Mouse (Mus musculus): ENCODE data around the gene Faf2. TPM values are rescaled to one million over a fixed set of nuclear protein-coding genes. Genes with fewer than 3 reads are reported as not detected.

The Faf2 gene
- polyA plus RNA-seq, 1 experiment from 2014 or later: 67.4 TPM

DNA sequence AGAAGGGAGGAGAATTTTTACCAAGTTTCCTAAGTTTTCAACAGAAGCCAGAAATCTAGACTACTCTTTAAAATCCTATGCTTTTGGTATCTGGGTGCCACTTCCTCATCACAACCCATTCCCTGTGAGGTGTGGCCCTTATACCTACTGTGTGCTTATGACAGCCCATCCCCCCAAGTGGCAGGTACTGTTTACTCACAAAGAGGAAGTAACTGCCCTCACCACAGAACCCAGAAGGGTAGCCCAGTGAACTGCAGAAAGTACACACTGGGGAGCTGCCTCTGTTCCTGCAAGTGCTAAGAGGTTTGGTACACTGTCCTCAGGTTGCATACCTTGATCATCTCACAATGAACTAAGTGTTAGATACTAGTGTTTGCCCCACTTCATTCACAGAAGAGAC is 70.2 kb downstream of the Faf2 start:
- H3K27ac ChIP-seq (ENCODE audit: low read length): peak overlapping the region; percentile 93; the same call in 1 of the 2 replicates
- ATAC-seq (ENCODE audit: insufficient read depth, low FRiP score): no peak
- peak overlapping the region; percentile 98 for H3K4me2 ChIP-seq (ENCODE audit: low read depth, low read length)
- peak overlapping the region; percentile 99 for H3K4me3 ChIP-seq (replicated peaks; ENCODE audit: low read length)
- H3K36me3 ChIP-seq (ENCODE audit: control insufficient read depth, insufficient read depth, low read length): no peaks in the 10 kb centered on the region
- no peaks in the 10 kb centered on the region for H3K27me3 ChIP-seq (ENCODE audit: control insufficient read depth, insufficient read depth, low read length)
- H3K9ac ChIP-seq (ENCODE audit: low read length): peak overlapping the region; percentile 89; the same call in 1 of the 2 replicates
- no peaks in the 10 kb centered on the region for H3K9me3 ChIP-seq (replicated peaks; ENCODE audit: control insufficient read depth, low read length)
- peaks cover 25% of the 10 kb centered on the region for H3K4me1 ChIP-seq (ENCODE audit: control insufficient read depth, insufficient read depth, low read length)

DNA sequence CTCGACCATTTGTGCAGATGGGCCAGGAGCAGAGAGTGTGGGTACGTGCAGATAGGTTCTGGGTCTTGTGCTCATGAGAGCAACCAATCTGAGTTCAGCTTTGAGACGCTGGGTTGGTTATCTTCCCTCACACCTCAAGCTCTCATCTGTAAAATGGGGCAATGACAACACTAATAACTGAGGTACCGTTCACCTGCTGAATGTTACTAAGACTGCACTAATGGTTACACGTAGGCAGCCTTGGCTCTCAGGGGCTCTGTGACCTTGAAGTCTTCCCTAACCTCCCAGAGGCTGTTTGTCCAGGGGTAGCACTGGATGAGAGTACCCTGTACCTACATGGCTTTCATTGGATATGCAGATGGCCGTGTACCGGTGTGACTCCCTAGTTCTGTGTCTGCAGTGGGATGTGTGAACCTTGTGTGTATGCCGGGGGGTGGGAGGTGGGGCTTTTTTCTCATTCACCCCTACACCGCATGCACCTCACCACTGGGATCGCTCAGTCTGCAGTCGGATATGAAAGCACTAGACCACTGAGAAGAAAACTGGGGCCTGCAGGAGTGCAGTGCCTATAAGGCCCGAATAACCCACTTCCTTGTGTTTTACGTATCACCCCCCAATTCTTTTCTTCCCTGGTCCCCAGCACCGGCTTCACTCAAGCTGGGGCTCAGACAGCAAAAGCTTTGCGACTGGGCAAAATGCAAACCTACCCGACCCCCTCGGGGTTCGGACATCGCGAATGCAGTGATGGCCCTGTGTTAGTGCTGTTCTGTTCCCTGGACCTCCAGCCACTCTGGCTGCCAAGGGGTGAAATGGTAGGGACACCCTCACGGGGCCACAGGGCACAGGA is 71.3 kb downstream of the Faf2 start:
- Histone ChIP-seq H3K36me3 (ENCODE audit: control insufficient read depth, insufficient read depth, low read length) (no peaks in the 10 kb centered on the region), H3K9me3 (replicated peaks; ENCODE audit: control insufficient read depth, low read length) (no peaks in the 10 kb centered on the region), H3K27me3 (ENCODE audit: control insufficient read depth, insufficient read depth, low read length) (no peaks in the 10 kb centered on the region), H3K9ac (ENCODE audit: low read length) (peak overlapping the region; percentile 89), H3K27ac (ENCODE audit: low read length) (peak overlapping the region; percentile 93), H3K4me1 (ENCODE audit: control insufficient read depth, insufficient read depth, low read length) (peaks cover 25% of the 10 kb centered on the region), H3K4me2 (ENCODE audit: low read depth, low read length) (peak overlapping the region; percentile 98), H3K4me3 (replicated peaks; ENCODE audit: low read length) (peak overlapping the region; percentile 99)
- WGBS: 10% methylated on average over 21 of the region's 21 CpGs
- ATAC-seq (ENCODE audit: insufficient read depth, low FRiP score): no peak

DNA sequence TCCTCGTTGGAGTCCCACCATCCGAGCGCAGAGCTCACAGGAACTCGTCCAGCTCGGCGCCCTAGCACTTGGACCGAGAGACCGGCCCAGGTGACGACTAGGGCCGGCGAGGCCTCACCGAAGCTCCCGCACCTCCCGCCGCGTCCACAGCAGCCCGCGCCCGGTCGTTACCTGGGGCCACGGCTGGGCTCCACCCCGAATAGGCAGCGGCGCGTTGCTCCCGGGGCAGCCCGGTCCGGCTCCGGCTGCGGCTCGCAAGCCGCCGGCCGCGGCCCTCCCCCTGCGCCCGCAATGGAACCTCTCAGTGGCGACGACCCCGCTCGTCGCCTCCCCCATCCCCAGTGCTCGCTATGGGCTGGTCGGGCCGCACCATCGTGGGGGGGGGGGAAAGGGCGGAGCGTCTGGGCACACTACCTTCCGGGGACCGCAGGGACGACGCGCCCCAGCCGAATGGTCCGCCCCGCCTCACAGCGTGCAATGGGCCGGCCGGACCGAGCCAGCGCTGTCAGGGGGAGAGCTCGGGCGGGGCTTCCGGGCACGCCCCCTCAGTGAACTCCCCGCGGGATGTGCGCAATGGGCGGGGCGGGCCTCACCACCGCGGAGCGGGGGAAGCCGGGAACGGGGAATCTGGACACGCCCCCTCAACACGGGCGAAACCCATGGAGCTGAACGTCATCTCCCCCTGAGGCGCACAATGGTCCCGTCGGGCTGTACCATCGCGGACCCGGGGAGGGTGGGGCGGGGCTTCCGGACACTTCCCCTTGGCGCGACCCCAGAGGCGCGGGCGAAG is 72.2 kb downstream of the Faf2 start, which contains the start of gene Rnf44:
Rnf44 (minus strand) TSS at position 350 of the 790 bp plus-strand sequence.
- Histone ChIP-seq H3K9me3 (replicated peaks; ENCODE audit: control insufficient read depth, low read length) (no peaks in the 10 kb centered on the region), H3K9ac (ENCODE audit: low read length) (peak within 1 kb of the TSS; percentile 89), H3K36me3 (ENCODE audit: control insufficient read depth, insufficient read depth, low read length) (no peaks in the 10 kb centered on the region), H3K27ac (ENCODE audit: low read length) (peak within 1 kb of the TSS; percentile 97), H3K4me2 (ENCODE audit: low read depth, low read length) (peak within 1 kb of the TSS; percentile 98), H3K4me1 (ENCODE audit: control insufficient read depth, insufficient read depth, low read length) (peaks cover 20% of the 10 kb centered on the region), H3K27me3 (ENCODE audit: control insufficient read depth, insufficient read depth, low read length) (no peaks in the 10 kb centered on the region), H3K4me3 (replicated peaks; ENCODE audit: low read length) (peak within 1 kb of the TSS; percentile 99)
- peak; percentile 99 for ATAC-seq (ENCODE audit: insufficient read depth, low FRiP score)
- under 1% methylated on average over 87 of the region's 92 CpGs for WGBS

DNA sequence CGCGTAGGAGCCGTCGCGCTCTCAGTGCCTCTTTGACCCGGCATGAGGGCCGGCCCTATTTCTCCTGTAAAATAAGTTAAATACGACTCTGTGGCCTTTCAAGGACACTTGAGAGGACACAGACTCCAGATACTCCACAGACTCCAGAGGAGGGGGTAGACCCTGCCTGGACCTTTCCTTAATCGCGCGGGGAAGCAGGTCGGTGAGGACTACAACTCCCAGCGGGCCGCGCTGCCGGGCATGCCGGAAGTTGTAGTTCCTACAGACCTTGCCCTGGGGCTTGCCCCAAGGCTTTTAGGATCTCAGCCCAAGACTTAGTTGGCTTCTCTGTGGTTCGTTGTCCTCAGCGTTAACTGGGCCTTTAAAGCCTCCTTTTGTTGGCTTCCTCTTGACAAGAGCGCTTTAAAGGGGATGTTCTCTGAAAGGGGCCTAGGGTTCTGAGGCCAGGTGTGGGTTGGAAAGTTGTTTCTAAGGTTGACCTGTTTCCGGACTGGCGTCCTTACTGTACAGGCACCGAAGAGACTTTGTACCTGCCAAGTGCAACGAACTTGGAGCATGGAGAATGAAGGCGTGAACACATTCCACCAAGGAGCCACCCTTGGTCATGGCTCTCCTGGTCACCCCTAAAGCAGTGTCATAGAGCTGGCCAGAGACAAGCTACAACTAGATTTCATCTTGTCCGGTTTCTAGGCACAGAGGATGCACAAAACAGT is 72.9 kb downstream of the Faf2 start:
- Histone ChIP-seq H3K4me1 (ENCODE audit: control insufficient read depth, insufficient read depth, low read length) (peaks cover 20% of the 10 kb centered on the region), H3K27me3 (ENCODE audit: control insufficient read depth, insufficient read depth, low read length) (no peaks in the 10 kb centered on the region), H3K36me3 (ENCODE audit: control insufficient read depth, insufficient read depth, low read length) (no peaks in the 10 kb centered on the region), H3K9me3 (replicated peaks; ENCODE audit: control insufficient read depth, low read length) (no peaks in the 10 kb centered on the region), H3K4me2 (ENCODE audit: low read depth, low read length) (peak overlapping the region; percentile 75), H3K27ac (ENCODE audit: low read length) (peak overlapping the region; percentile 97), H3K9ac (ENCODE audit: low read length) (peak overlapping the region; percentile 88), H3K4me3 (replicated peaks; ENCODE audit: low read length) (peak overlapping the region; percentile 99)
- 13% methylated on average over 26 of the region's 26 CpGs for WGBS
- ATAC-seq (ENCODE audit: insufficient read depth, low FRiP score): peak; percentile 74

DNA sequence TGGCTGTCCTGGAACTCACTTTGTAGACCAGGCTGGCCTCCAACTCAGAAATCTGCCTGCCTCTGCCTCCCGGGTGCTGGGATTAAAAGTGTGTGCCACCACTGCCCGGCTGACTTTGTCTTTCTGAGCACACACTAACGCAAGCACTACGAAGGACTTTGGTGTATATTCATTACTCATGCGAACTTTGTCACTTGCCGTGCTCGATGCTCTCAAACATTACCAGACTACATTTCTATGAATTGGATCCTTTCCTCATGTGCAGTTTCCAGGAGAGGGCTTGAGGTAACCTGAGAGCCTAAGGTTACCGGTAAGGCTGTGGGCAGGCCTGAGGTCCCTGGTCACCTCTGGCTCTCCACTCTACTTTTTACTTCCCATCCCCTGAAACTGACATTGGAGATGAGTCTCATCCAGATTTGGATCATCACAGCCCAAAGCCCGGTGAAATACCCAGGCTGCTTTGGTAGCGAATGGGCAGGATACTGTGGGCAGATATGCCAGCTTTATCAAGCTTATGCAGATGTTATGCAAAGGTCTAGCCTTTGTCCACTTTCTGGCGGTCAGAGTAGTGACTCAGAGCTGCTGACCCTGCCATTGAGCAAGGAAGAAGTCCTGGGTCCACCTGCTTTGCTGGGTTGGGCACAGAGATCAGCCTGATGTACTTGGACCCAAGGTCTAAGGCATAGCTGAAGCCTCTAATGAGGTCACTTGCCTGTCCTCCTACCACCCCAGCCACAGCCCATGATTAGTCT is 74.1 kb downstream of the Faf2 start:
- Histone ChIP-seq H3K9ac (ENCODE audit: low read length) (no peak overlapping the region), H3K36me3 (ENCODE audit: control insufficient read depth, insufficient read depth, low read length) (no peaks in the 10 kb centered on the region), H3K27me3 (ENCODE audit: control insufficient read depth, insufficient read depth, low read length) (no peaks in the 10 kb centered on the region), H3K4me2 (ENCODE audit: low read depth, low read length) (no peak overlapping the region), H3K4me3 (replicated peaks; ENCODE audit: low read length) (no peak overlapping the region), H3K4me1 (ENCODE audit: control insufficient read depth, insufficient read depth, low read length) (peaks cover 20% of the 10 kb centered on the region), H3K27ac (ENCODE audit: low read length) (no peak overlapping the region), H3K9me3 (replicated peaks; ENCODE audit: control insufficient read depth, low read length) (no peaks in the 10 kb centered on the region)
- WGBS: 87% methylated on average over 11 of the region's 11 CpGs
- ATAC-seq (ENCODE audit: insufficient read depth, low FRiP score): no peak

DNA sequence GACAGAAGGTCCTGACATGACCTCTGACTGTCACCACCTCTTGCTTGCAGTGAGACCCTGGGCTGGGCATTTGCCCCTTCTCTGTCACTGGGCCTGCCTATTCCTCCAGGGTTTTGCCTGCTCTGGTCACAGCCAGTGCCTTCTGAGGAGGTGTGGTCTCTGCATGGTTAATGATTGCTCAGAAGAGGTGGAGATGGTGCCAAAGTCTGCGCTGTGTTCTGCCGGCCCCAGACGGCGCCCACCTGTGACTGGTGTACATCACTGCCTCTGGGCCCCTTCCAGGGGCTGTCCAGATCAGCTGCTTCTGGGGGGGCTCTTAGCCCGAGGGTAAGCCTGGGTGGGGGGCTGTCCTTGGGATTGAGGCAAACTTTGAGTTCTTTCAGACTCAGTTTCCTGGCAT is 79.7 kb downstream of the Faf2 start, which contains the start of gene Cdhr2:
Cdhr2 (plus strand) TSS at position 219 of the 400 bp plus-strand sequence.
- no peak within 1 kb of the TSS for H3K27ac ChIP-seq (ENCODE audit: low read length)
- H3K36me3 ChIP-seq (ENCODE audit: control insufficient read depth, insufficient read depth, low read length): no peaks in the 10 kb centered on the region
- H3K4me3 ChIP-seq (replicated peaks; ENCODE audit: low read length): peak within 1 kb of the TSS; percentile 21
- no peaks in the 10 kb centered on the region for H3K4me1 ChIP-seq (ENCODE audit: control insufficient read depth, insufficient read depth, low read length)
- 37% methylated on average over 5 of the region's 5 CpGs for WGBS
- ATAC-seq (ENCODE audit: insufficient read depth, low FRiP score): peak; percentile 85
- no peaks in the 10 kb centered on the region for H3K9me3 ChIP-seq (replicated peaks; ENCODE audit: control insufficient read depth, low read length)
- H3K9ac ChIP-seq (ENCODE audit: low read length): peak within 1 kb of the TSS; percentile 10; the same call in 1 of the 2 replicates
- H3K4me2 ChIP-seq (ENCODE audit: low read depth, low read length): peak within 1 kb of the TSS; percentile 37; the same call in 1 of the 2 replicates
- no peaks in the 10 kb centered on the region for H3K27me3 ChIP-seq (ENCODE audit: control insufficient read depth, insufficient read depth, low read length)

DNA sequence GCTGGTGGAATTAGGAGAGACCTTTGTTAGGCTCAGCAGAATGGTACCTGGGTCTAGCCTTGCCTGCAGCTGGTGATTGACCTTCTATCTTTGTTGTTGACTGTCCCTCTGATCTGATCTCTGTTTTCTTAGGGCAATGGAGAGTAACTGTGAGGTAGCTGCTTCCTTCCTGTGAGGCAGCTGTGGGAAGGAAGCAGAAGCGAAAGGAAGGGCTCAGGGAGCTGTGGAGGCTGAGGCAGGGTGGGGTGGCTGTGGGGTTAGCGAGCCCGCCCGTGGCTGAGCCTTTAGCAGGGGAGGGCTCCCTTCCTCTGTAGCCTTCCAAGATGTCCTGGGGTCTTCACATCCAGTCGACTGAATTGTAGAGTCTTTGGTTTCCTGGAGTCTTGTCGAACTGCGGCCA is 80.9 kb downstream of the Faf2 start:
- no peak overlapping the region for H3K4me2 ChIP-seq (ENCODE audit: low read depth, low read length)

DNA sequence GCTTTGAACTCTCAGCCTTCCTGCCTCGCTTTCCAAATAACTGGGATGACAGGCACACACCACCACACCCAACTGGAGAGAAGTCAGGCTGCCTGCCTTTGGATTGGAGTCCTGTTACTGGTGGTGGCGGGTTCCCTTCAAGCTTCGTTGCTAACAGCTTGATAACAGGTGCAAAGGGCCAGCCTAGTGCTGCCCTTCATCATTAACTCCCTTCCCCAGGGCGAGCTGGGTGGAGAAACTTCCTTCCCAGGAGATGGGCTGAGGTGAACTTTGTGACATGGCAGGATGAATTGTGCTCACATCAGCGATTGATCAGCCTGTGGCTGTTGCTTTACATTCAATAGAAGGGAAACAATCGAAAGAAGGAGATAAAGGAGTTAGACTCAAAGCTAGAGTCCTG is 83.3 kb downstream of the Faf2 start:
- Histone ChIP-seq H3K4me2 (ENCODE audit: low read depth, low read length) (no peak overlapping the region), H3K9me3 (replicated peaks; ENCODE audit: control insufficient read depth, low read length) (no peaks in the 10 kb centered on the region), H3K27me3 (ENCODE audit: control insufficient read depth, insufficient read depth, low read length) (no peaks in the 10 kb centered on the region), H3K4me1 (ENCODE audit: control insufficient read depth, insufficient read depth, low read length) (no peaks in the 10 kb centered on the region), H3K9ac (ENCODE audit: low read length) (no peak overlapping the region), H3K4me3 (replicated peaks; ENCODE audit: low read length) (no peak overlapping the region), H3K27ac (ENCODE audit: low read length) (no peak overlapping the region), H3K36me3 (ENCODE audit: control insufficient read depth, insufficient read depth, low read length) (no peaks in the 10 kb centered on the region)
- 44% methylated on average over 6 of the region's 6 CpGs for WGBS
- ATAC-seq (ENCODE audit: insufficient read depth, low FRiP score): no peak

More for the DNA sequence above, 80.9 kb downstream of the Faf2 start:
- no peak for ATAC-seq (ENCODE audit: insufficient read depth, low FRiP score)
- no peaks in the 10 kb centered on the region for H3K4me1 ChIP-seq (ENCODE audit: control insufficient read depth, insufficient read depth, low read length)
- no peaks in the 10 kb centered on the region for H3K9me3 ChIP-seq (replicated peaks; ENCODE audit: control insufficient read depth, low read length)
- no peak overlapping the region for H3K27ac ChIP-seq (ENCODE audit: low read length)
- no peak overlapping the region for H3K9ac ChIP-seq (ENCODE audit: low read length)
- H3K4me3 ChIP-seq (replicated peaks; ENCODE audit: low read length): no peak overlapping the region
- no peaks in the 10 kb centered on the region for H3K27me3 ChIP-seq (ENCODE audit: control insufficient read depth, insufficient read depth, low read length)
- no peaks in the 10 kb centered on the region for H3K36me3 ChIP-seq (ENCODE audit: control insufficient read depth, insufficient read depth, low read length)
- 73% methylated on average over 7 of the region's 7 CpGs for WGBS

Data from stomach, embryonic 16.5 days (tissue).